Mouse (Mus musculus) midbrain, embryonic 13.5 days (tissue): ENCODE measurements around the gene Ms4a6b. TPM values are rescaled to one million over a fixed set of nuclear protein-coding genes. Genes with fewer than 3 reads are reported as not detected.
"Not testable (repeated sequence)": the region's sequence is repeated elsewhere in the genome, so short reads cannot be mapped to it uniquely, and the experiment has no call there.

ENCODE experiments used
- ATAC-seq: fragments of 200-750 bp; cut with Nextera tagmentation; 2 replicates; pipeline ENCODE4 v1.8.0; 2017; ENCODE audit warnings: mild to moderate bottlenecking, moderate TSS enrichment, moderate library complexity
- H3K27ac ChIP-seq: fragments of 300-500 bp; sonication (generic); 2 replicates; pipeline ENCODE4 v1.5.1; 2015; ENCODE audit warnings: inconsistent platforms, mild to moderate bottlenecking, moderate library complexity
- H3K27me3 ChIP-seq: fragments of 300-500 bp; sonication (generic); 2 replicates; pipeline ENCODE4 v1.6.1; 2015; ENCODE audit warnings: mild to moderate bottlenecking, inconsistent platforms
- H3K36me3 ChIP-seq: fragments of 300-500 bp; sonication (generic); 2 replicates; pipeline ENCODE4 v1.6.1; 2015; ENCODE audit warnings: mild to moderate bottlenecking, inconsistent platforms
- H3K4me1 ChIP-seq: fragments of 300-500 bp; sonication (generic); replicated peaks from 2 replicates; pipeline ENCODE4 v1.6.1; 2015; ENCODE audit warnings: inconsistent platforms
- H3K4me2 ChIP-seq: fragments of 300-500 bp; sonication (generic); replicated peaks from 2 replicates; pipeline ENCODE4 v1.6.1; 2015; ENCODE audit warnings: moderate library complexity, mild to moderate bottlenecking, inconsistent platforms
- H3K4me3 ChIP-seq: fragments of 300-500 bp; sonication (generic); replicated peaks from 2 replicates; pipeline ENCODE4 v1.5.1; 2015; ENCODE audit warnings: mild to moderate bottlenecking, inconsistent platforms
- H3K9ac ChIP-seq: fragments of 300-500 bp; sonication (generic); replicated peaks from 2 replicates; pipeline ENCODE4 v1.6.1; 2015; ENCODE audit warnings: mild to moderate bottlenecking, inconsistent platforms
- H3K9me3 ChIP-seq: fragments of 300-500 bp; sonication (generic); 2 replicates; pipeline ENCODE4 v1.6.1; 2016; ENCODE audit warnings: mild to moderate bottlenecking, inconsistent platforms
- WGBS: fragments of 180-500 bp; shearing (Covaris S2); methylation state at CpG from one replicate; pipeline ENCODE4 v1.1.7; 2015; 5-methylcytosine and 5-hydroxymethylcytosine counted together
- polyA plus RNA-seq: library from polyadenylated mRNA; unstranded; fragments of >200 nt; fragmentation: Nextera tagmentation; extraction: Ambion mirVana; gene quantifications from 2 replicates; pipeline ENCODE4 v1.2.1, GENCODE M21; 2015

Gene Ms4a6b
- polyA plus RNA-seq, 1 experiment from 2014 or later = 2.5 TPM

DNA sequence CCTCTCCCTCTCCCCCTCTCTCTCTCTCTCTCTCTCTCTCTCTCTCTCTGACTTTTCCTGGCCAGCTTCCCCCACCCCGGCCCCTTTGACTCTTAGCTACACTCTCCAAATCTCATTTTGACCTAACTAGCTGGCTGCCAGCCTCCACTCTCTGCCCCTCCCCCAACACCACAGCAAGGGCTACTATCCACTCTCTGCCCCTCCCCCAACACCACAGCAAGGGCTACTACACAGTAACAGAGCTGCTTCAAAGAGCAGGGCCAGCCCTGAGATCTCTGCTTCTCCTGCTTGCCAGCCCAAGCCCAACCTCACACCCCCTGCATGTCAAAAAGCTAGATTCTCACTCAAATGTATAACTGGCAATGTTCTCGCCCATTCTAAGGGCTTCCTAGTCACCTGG is 21.0 kb downstream of the Ms4a6b start:
- ATAC-seq = 0 out of 2 replicates have a peak, but pooled peaks have one; percentile 53
- Histone ChIP-seq H3K9ac (no peak overlapping the region), H3K4me2 (no peak overlapping the region), H3K4me1 (no peaks in the 10 kb centered on the region), H3K36me3 (no peaks in the 10 kb centered on the region), H3K27ac (no peak overlapping the region), H3K27me3 (no peaks in the 10 kb centered on the region), H3K9me3 (no peaks in the 10 kb centered on the region), H3K4me3 (no peak overlapping the region)
- WGBS = 39% methylated on average over 2 of the region's 2 CpGs

DNA sequence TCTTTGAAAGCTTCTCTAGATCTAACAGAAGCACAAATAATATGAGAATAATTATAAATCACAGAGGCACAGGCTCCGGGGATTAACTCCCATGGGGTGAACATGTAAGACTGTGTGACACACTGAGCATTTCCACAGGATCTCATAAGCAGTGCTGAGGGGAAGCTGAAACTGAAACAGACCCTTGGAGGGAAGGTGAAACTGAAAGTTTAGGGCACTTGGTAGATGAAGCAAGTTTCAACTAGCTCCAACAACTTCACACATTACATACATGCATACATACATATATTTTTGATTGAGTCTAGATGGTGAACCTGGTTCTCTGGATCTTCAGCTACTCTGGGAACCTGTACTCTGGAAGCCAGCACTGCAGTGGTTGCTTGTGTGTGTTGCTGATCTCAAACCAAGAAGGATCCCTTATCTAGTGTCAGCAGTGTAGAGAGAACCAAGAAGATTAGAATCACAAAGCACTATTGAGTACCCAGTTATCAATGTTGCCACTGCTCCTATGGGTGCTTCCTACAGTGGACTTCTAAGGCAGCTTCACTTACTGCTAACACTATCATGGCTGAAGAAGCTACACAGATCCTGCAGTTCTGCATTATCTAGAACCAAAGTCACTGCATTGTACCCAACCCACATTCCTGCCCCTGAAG is 24.0 kb downstream of the Ms4a6b start:
- H3K27me3 ChIP-seq, ATAC-seq, H3K27ac ChIP-seq, H3K9ac ChIP-seq, H3K36me3 ChIP-seq, H3K4me3 ChIP-seq, H3K9me3 ChIP-seq, H3K4me2 ChIP-seq, H3K4me1 ChIP-seq: not testable (repeated sequence)
- WGBS = 94% methylated on average over 1 of the region's 1 CpGs

DNA sequence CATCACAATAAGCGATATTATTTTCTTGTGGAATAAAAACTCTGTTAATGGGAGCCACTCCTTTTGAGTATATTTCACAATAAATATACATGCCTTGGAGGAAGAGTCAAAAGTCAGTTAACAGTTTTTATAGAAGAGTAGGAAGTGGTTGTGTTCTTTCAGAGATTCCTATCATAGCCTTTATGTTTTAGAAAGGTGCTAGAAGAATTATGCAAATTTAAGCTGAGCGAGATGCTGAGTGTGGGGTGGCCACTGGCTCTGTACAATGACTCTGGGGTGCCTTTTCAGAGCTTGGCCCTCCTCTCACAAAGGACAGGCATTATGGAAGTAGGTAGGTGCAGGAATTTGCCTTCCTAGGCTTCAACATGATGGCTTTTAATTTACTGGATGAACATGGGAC is 28.1 kb downstream of the Ms4a6b start:
- not testable (repeated sequence) for H3K4me2 ChIP-seq

GRCm38 (mm10) chr19:11547911-11548310 is 31.6 kb downstream of the Ms4a6b start:
- Histone ChIP-seq H3K9ac (no peak overlapping the region), H3K27me3 (no peaks in the 10 kb centered on the region), H3K4me2 (no peak overlapping the region), H3K27ac (no peak overlapping the region), H3K9me3 (no peaks in the 10 kb centered on the region), H3K4me1 (no peaks in the 10 kb centered on the region), H3K4me3 (no peak overlapping the region), H3K36me3 (no peaks in the 10 kb centered on the region)
- ATAC-seq = no peak

More for the DNA sequence above, 28.1 kb downstream of the Ms4a6b start:
- H3K27me3 ChIP-seq, H3K9me3 ChIP-seq, H3K4me1 ChIP-seq, H3K36me3 ChIP-seq, H3K27ac ChIP-seq, H3K4me3 ChIP-seq, ATAC-seq, H3K9ac ChIP-seq: not testable (repeated sequence)
- WGBS = 89% methylated on average over 2 of the region's 2 CpGs

GRCm38 (mm10) chr19:11554726-11555125 is 38.4 kb downstream of the Ms4a6b start:
- 93% methylated on average over 5 of the region's 5 CpGs for WGBS
- ATAC-seq = no peak
- H3K4me2 ChIP-seq = no peak overlapping the region

DNA sequence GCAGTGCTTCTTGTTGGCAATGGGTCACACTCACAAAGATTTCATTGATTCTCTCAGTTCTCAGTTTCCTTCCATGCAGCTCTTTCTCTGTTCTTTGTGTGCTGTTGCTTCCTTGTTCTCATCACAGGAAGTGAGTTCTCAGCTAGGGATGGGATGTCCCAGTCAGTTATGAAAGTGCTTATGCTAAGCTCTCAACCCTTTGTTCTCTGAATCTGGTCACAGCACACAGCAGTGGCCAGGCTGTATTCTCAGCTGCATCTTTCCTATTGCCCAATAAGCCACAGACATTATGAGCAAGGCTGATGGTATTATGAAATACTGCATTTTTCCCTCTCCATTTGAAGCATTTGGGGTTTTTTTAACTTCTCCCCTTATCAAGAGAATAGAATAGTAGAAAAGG is 43.2 kb downstream of the Ms4a6b start:
- not testable (repeated sequence) for H3K27ac ChIP-seq, H3K4me1 ChIP-seq, ATAC-seq, H3K4me2 ChIP-seq, H3K9ac ChIP-seq, H3K36me3 ChIP-seq, H3K27me3 ChIP-seq, H3K9me3 ChIP-seq, H3K4me3 ChIP-seq

More at GRCm38 (mm10) chr19:11554726-11555125, 38.4 kb downstream of the Ms4a6b start:
- Histone ChIP-seq H3K27me3 (no peaks in the 10 kb centered on the region), H3K9ac (no peak overlapping the region), H3K36me3 (no peaks in the 10 kb centered on the region), H3K9me3 (no peaks in the 10 kb centered on the region), H3K4me3 (no peak overlapping the region), H3K27ac (no peak overlapping the region), H3K4me1 (no peaks in the 10 kb centered on the region)

DNA sequence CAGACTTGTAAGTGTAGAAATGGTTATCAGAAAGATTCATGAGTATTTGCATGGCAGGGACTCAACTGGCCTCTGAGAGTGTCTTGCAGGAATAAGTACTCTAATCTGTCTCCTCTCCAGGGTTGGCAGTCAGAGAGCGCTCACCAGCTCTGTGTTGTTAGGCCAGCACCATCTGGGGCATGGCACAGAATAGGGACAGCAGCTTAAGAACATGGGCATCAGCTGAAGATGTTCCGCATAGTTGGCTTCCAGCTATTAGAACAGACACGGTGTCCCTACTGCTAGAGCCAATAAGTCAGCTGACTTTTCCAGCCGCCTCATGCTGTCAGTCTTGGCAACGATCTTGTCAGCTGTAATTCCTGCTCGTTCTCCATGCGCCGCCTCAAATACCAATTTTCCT is 58.7 kb downstream of the Ms4a6b start:
- ATAC-seq = no peak
- no peaks in the 10 kb centered on the region for H3K4me1 ChIP-seq
- no peaks in the 10 kb centered on the region for H3K36me3 ChIP-seq
- 84% methylated on average over 8 of the region's 8 CpGs for WGBS
- no peaks in the 10 kb centered on the region for H3K9me3 ChIP-seq
- H3K9ac ChIP-seq = no peak overlapping the region
- no peak overlapping the region for H3K4me2 ChIP-seq
- no peaks in the 10 kb centered on the region for H3K27me3 ChIP-seq
- no peak overlapping the region for H3K4me3 ChIP-seq
- H3K27ac ChIP-seq = no peak overlapping the region

Other genes starting within 250 kb of the Ms4a6b start
- not detected in 2 replicates for gene Ms4a5, start 232.6 kb upstream of the Ms4a6b start, polyA plus RNA-seq
- not detected in 2 replicates for gene Ms4a14, start 202.1 kb upstream of the Ms4a6b start, polyA plus RNA-seq
- 2.6 and 3.6 TPM in 2 replicates for gene Ms4a7, start 180.4 kb upstream of the Ms4a6b start, polyA plus RNA-seq
- 1.5 and 2.1 TPM in 2 replicates for gene Ms4a4a, start 141.0 kb upstream of the Ms4a6b start, polyA plus RNA-seq
- not detected in 2 replicates for gene Ms4a4c, start 111.7 kb upstream of the Ms4a6b start, polyA plus RNA-seq
- not detected in 2 replicates for gene Ms4a4b, start 73.0 kb upstream of the Ms4a6b start, polyA plus RNA-seq
- 1.9 and 2.0 TPM in 2 replicates for gene Ms4a6c, start 47.1 kb upstream of the Ms4a6b start, polyA plus RNA-seq
- not detected in 2 replicates for gene Gm8369, start 30.6 kb upstream of the Ms4a6b start, polyA plus RNA-seq
- not detected in 2 replicates for gene Ms4a4d, start 20.3 kb downstream of the Ms4a6b start, polyA plus RNA-seq
- gene Ms4a6d, start 88.3 kb downstream of the Ms4a6b start, polyA plus RNA-seq = 2.0 and 2.3 TPM in 2 replicates
- gene Ms4a2, start 107.2 kb downstream of the Ms4a6b start, polyA plus RNA-seq = not detected in 2 replicates
- gene Ms4a3, start 124.3 kb downstream of the Ms4a6b start, polyA plus RNA-seq = not detected in 2 replicates
- not detected in 2 replicates for gene Oosp2, start 144.0 kb downstream of the Ms4a6b start, polyA plus RNA-seq
- not detected in 2 replicates for gene Oosp1, start 174.6 kb downstream of the Ms4a6b start, polyA plus RNA-seq
- not detected in 2 replicates for gene Oosp3, start 180.5 kb downstream of the Ms4a6b start, polyA plus RNA-seq
- not detected in 2 replicates for gene Gif, start 231.0 kb downstream of the Ms4a6b start, polyA plus RNA-seq